Mouse (Mus musculus): Measurements from ENCODE around the gene Gm5447.

Gene Gm5447

GRCm38 (mm10) chr13:30985598-30986466 lies 11.8 kb downstream of the Gm5447 start:
- peak; percentile 90 for ATAC-seq (ENCODE audit: insufficient number of reproducible peaks, low FRiP score, low TSS enrichment)

- no peak for ATAC-seq (ENCODE audit: insufficient number of reproducible peaks, low FRiP score, low TSS enrichment)
These were observed 13.0 kb downstream of the Gm5447 start for GRCm38 (mm10) chr13:30986934-30987455.

GRCm38 (mm10) chr13:30987686-30988085 lies 13.7 kb downstream of the Gm5447 start:
- no peak for ATAC-seq (ENCODE audit: insufficient number of reproducible peaks, low FRiP score, low TSS enrichment)

DNA sequence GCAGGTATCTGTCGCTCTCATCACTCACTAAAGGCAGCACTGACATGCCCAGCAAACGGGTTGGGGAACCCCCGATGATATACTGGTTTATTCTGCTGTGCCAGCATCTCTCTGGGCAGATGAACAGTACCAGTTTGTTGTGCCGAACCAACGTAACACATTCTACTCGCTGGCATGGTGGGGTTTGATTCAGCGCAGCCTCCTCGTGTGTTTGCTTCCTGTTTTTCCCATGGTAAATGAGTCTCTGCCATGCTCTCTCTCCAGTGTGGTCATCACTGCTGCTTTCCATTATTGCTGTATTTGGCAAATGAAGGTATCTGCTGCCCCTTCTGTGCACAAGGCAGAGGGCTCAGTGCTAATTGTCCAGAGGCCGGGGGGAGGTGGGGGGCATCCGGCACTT lies 15.7 kb downstream of the Gm5447 start:
- ATAC-seq (ENCODE audit: insufficient number of reproducible peaks, low FRiP score, low TSS enrichment): no peak

DNA sequence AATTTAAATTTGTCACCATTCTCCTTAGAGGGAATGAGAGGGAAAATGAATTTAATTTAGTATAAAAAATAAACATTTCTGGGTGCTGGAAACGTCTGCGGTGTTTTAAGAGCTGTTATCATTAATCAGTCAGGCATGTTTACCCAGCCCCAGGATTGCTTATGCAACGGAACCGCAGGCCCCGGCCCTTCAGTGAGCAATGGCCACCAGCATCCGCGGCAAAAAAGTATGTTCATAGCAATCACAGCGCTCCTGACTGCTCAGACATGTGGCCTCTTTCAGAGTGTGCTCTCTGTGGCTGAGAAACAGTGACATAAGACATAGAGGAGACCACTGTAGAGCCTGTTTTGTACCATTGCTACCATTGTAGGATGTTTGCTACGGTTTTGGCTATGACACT lies 16.2 kb downstream of the Gm5447 start:
- no peak for ATAC-seq (ENCODE audit: insufficient number of reproducible peaks, low FRiP score, low TSS enrichment)

- peak; percentile 65; the same call in 1 of the 2 replicates for ATAC-seq (ENCODE audit: insufficient number of reproducible peaks, low FRiP score, low TSS enrichment)
These were observed 19.8 kb downstream of the Gm5447 start for GRCm38 (mm10) chr13:30993819-30994218.

- ATAC-seq (ENCODE audit: insufficient number of reproducible peaks, low FRiP score, low TSS enrichment): no peak
These were observed 20.4 kb downstream of the Gm5447 start for GRCm38 (mm10) chr13:30994249-30994858.

GRCm38 (mm10) chr13:30997526-30998253 lies 23.7 kb downstream of the Gm5447 start:
- no peak for ATAC-seq (ENCODE audit: insufficient number of reproducible peaks, low FRiP score, low TSS enrichment)

DNA sequence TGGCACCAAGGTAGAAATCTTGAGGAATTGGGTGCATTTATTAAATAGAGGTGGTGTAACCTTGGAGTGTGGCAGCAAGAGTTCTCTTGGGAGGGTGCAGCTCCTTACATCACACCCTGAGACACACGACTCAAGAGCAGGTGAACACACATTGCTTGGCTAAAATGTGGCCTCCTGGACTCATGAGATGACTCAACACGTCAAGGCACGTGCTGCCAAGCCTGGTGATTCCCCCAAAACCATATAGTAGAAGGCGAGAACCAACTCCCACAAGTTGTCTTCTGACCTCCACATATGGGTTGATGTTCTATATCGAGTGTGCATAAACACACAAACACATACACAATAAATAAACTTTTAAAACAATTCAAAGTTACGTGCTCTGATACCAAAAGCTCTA lies 25.8 kb downstream of the Gm5447 start:
- no peak for ATAC-seq (ENCODE audit: insufficient number of reproducible peaks, low FRiP score, low TSS enrichment)

DNA sequence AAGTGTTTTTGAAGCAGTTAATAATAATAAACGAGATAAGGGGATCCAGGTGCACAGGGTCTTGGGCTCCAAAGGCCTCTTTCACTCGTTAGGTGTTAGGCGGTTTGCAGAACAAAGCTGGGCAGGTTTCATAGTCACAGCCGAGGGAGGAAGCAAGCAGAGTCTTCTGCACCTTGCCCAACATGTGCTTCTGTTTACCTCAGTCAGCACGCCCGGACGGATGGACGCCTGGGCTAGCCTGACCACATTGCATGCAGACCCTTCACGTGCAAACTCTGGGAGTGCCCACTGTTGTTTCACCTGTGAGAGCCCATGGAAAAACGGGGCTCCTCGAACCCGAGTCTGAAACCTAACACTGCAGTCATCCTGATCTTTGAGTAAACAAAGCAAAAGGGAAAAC lies 30.5 kb downstream of the Gm5447 start:
- ATAC-seq (ENCODE audit: insufficient number of reproducible peaks, low FRiP score, low TSS enrichment): no peak

- no peak for ATAC-seq (ENCODE audit: insufficient number of reproducible peaks, low FRiP score, low TSS enrichment)
These were observed 31.0 kb downstream of the Gm5447 start for GRCm38 (mm10) chr13:31004995-31005394.

- ATAC-seq (ENCODE audit: insufficient number of reproducible peaks, low FRiP score, low TSS enrichment): no peak
These were observed 43.5 kb downstream of the Gm5447 start for GRCm38 (mm10) chr13:31017545-31017944.

- no peak for ATAC-seq (ENCODE audit: insufficient number of reproducible peaks, low FRiP score, low TSS enrichment)
These were observed 47.5 kb downstream of the Gm5447 start for GRCm38 (mm10) chr13:31021514-31021913.

GRCm38 (mm10) chr13:31021927-31022326 lies 47.9 kb downstream of the Gm5447 start:
- no peak for ATAC-seq (ENCODE audit: insufficient number of reproducible peaks, low FRiP score, low TSS enrichment)

DNA sequence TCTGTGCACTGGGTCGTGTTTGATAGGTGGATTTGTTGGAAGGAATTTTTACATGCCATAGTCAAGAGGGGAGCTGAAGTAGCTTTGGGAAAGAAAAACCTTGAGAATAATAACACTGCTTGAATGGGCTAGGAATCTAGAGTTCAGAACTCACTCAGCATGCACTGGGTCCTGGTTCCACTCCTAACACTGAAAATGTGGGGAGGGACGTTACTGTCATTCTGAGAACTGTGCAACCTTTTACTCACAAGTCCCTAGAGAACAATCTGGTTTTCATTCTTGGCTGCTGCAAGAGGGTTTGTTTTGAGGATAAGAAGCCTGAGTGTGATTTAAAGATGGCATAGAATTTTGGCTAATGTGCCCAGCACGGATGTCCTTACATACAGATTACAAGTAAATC lies 49.7 kb downstream of the Gm5447 start:
- ATAC-seq (ENCODE audit: insufficient number of reproducible peaks, low FRiP score, low TSS enrichment): no peak
